Mouse (Mus musculus) midbrain, embryonic 14.5 days (tissue): ENCODE measurements around the gene Otp. TPM values are rescaled to one million over a fixed set of nuclear protein-coding genes. Genes with fewer than 3 reads are reported as not detected.

Experiments used
- ATAC-seq: fragments of 200-750 bp; cut with Nextera tagmentation; 2 replicates; pipeline ENCODE4 v1.8.0; 2017; ENCODE audit warnings: moderate number of reproducible peaks, moderate library complexity; ENCODE audit not compliant: low FRiP score, low TSS enrichment
- DNase-seq: peaks from one replicate; pipeline ENCODE4 v3.0.0-alpha.2; 2015
- H3K27ac ChIP-seq: fragments of 300-500 bp; sonication (generic); replicated peaks from 2 replicates; pipeline ENCODE4 v1.5.1; 2014; ENCODE audit warnings: mild to moderate bottlenecking, low read depth, low read length, moderate library complexity
- H3K27me3 ChIP-seq: fragments of 300-500 bp; sonication (generic); 2 replicates; pipeline ENCODE4 v1.6.1; 2014; ENCODE audit warnings: low read length, control low read depth, mixed read lengths; ENCODE audit not compliant: control insufficient read depth, insufficient read depth
- H3K36me3 ChIP-seq: fragments of 300-500 bp; sonication (generic); 2 replicates; pipeline ENCODE4 v1.6.1; 2014; ENCODE audit warnings: low read length, control low read depth; ENCODE audit not compliant: control insufficient read depth, insufficient read depth
- H3K4me1 ChIP-seq: fragments of 300-500 bp; sonication (generic); 2 replicates; pipeline ENCODE4 v1.6.1; 2014; ENCODE audit warnings: mild to moderate bottlenecking, antibody characterized with exemption, low read length, control low read depth; ENCODE audit not compliant: control insufficient read depth, insufficient read depth
- H3K4me2 ChIP-seq: fragments of 300-500 bp; sonication (generic); 2 replicates; pipeline ENCODE4 v1.6.1; 2014; ENCODE audit warnings: mild to moderate bottlenecking, low read length, moderate library complexity
- H3K4me3 ChIP-seq: fragments of 300-500 bp; sonication (generic); replicated peaks from 2 replicates; pipeline ENCODE4 v1.5.1; 2014; ENCODE audit warnings: low read depth, low read length
- H3K9ac ChIP-seq: fragments of 300-500 bp; sonication (generic); replicated peaks from 2 replicates; pipeline ENCODE4 v1.6.1; 2014; ENCODE audit warnings: mild to moderate bottlenecking, low read length, moderate library complexity
- H3K9me3 ChIP-seq: fragments of 300-500 bp; sonication (generic); 2 replicates; pipeline ENCODE4 v1.6.1; 2016; ENCODE audit warnings: low read length, control low read depth, mixed read lengths; ENCODE audit not compliant: control insufficient read depth
- WGBS: fragments of 180-500 bp; shearing (Covaris S2); extraction: QIAGEN DNeasy Blood & Tissue Kit; methylation state at CpG from one replicate; pipeline ENCODE4 v1.1.7; 2014; 5-methylcytosine and 5-hydroxymethylcytosine counted together
- polyA plus RNA-seq: library from polyadenylated mRNA; unstranded; fragments of >200 nt; fragmentation: Nextera tagmentation; extraction: Ambion mirVana; gene quantifications from 2 replicates; pipeline ENCODE4 v1.2.1, GENCODE M21; 2014

Gene Otp
- polyA plus RNA-seq, 1 experiment from 2014 or later = 5.3 TPM

- DNase-seq = peak; percentile 25
- Histone ChIP-seq H3K4me1 (no peaks in the 10 kb centered on the region), H3K9me3 (no peaks in the 10 kb centered on the region), H3K4me3 (peak overlapping the region; percentile 15; the same call in 1 of the 2 replicates), H3K27ac (peak overlapping the region; percentile 57), H3K9ac (peak overlapping the region; percentile 34; the same call in 1 of the 2 replicates), H3K36me3 (no peaks in the 10 kb centered on the region), H3K27me3 (peaks cover 71% of the 10 kb centered on the region), H3K4me2 (no peak overlapping the region)
- ATAC-seq = no peak
- under 1% methylated on average over 27 of the region's 27 CpGs for WGBS
Measured at GRCm38 (mm10) chr13:94877211-94877590, 1.8 kb downstream of the Otp start.

- WGBS = 9% methylated on average over 10 of the region's 10 CpGs
- DNase-seq (peak; percentile 77), ATAC-seq (no peak)
- no peak overlapping the region for H3K27ac ChIP-seq
- peaks cover 71% of the 10 kb centered on the region for H3K27me3 ChIP-seq
- peaks cover 2% of the 10 kb centered on the region; the same call in 1 of the 2 replicates for H3K4me1 ChIP-seq
- H3K36me3 ChIP-seq = no peaks in the 10 kb centered on the region
- no peaks in the 10 kb centered on the region for H3K9me3 ChIP-seq
- H3K4me2 ChIP-seq = no peak overlapping the region
- no peak overlapping the region for H3K4me3 ChIP-seq
- no peak overlapping the region for H3K9ac ChIP-seq
Measured at GRCm38 (mm10) chr13:94877991-94878745, 2.8 kb downstream of the Otp start.

DNA sequence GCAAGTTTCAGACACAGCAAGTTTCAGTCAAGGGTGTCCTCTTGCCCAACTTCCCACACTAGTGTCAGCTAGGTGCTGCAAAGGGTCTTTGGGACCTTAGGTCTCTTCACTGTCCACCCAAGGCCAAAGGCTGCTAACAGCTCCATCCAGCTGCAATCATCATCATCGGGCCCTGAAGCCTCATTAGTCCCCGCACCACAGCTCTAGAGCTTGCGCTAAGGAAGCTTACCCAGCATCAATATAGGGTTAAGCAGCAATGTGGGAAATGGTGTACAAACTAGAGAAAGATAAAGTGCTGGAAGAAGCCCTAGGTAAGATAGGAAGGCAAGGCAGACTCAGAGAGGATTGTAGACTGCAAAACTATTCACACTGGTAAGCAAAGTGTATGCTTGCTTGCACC lies 5.8 kb downstream of the Otp start:
- Histone ChIP-seq H3K27me3 (peaks cover 87% of the 10 kb centered on the region), H3K4me2 (no peak overlapping the region), H3K9ac (no peak overlapping the region), H3K4me3 (no peak overlapping the region), H3K36me3 (no peaks in the 10 kb centered on the region), H3K27ac (peak overlapping the region; percentile 41), H3K4me1 (peaks cover 10% of the 10 kb centered on the region), H3K9me3 (no peaks in the 10 kb centered on the region)
- under 1% methylated on average over 3 of the region's 3 CpGs for WGBS
- no peak for ATAC-seq
- DNase-seq = peak; percentile 31

GRCm38 (mm10) chr13:94882221-94882620 lies 6.8 kb downstream of the Otp start:
- peak overlapping the region; percentile 57 for H3K4me2 ChIP-seq
- under 1% methylated on average over 10 of the region's 10 CpGs for WGBS

DNA sequence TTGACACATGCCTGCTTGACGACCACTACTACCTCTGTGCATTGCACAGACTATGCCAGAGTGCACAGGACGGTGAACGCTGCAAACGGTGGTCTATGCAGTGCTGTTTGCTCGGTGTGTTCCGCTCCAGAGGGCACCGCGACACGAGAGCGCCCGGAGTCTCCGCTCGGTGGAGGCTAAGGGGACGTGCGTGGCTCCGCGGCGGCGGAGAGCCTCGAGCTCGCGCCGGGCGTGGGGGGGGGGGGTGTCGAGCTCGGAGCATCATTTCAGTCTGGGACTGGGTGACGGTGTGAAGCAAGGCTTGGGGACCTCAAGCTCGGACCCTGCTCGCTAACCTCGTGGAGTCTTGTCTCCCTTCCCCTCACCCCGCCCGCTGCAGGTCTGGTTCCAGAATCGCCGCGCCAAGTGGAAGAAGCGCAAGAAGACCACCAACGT lies 7.3 kb downstream of the Otp start:
- WGBS = 1% methylated on average over 37 of the region's 37 CpGs
- H3K27ac ChIP-seq = peak overlapping the region; percentile 49; the same call in 1 of the 2 replicates
- peak; percentile 32; the same call in 1 of the 2 replicates for ATAC-seq
- H3K27me3 ChIP-seq = peaks cover 84% of the 10 kb centered on the region
- peak overlapping the region; percentile 29 for H3K4me3 ChIP-seq
- H3K36me3 ChIP-seq = no peaks in the 10 kb centered on the region
- H3K9me3 ChIP-seq = no peaks in the 10 kb centered on the region
- H3K4me2 ChIP-seq = peak overlapping the region; percentile 57
- H3K9ac ChIP-seq = peak overlapping the region; percentile 31; the same call in 1 of the 2 replicates
- peaks cover 10% of the 10 kb centered on the region for H3K4me1 ChIP-seq
- peak; percentile 44 for DNase-seq

More at GRCm38 (mm10) chr13:94882221-94882620, 6.8 kb downstream of the Otp start:
- no peak for ATAC-seq
- peaks cover 10% of the 10 kb centered on the region for H3K4me1 ChIP-seq
- H3K9ac ChIP-seq = no peak overlapping the region
- no peaks in the 10 kb centered on the region for H3K36me3 ChIP-seq
- H3K9me3 ChIP-seq = no peaks in the 10 kb centered on the region
- DNase-seq = no peak
- 0 out of 2 replicates have a peak overlapping the region, but pooled peaks have one; percentile 26 for H3K27ac ChIP-seq
- H3K4me3 ChIP-seq = peak overlapping the region; percentile 29; the same call in 1 of the 2 replicates
- peaks cover 85% of the 10 kb centered on the region for H3K27me3 ChIP-seq

- H3K27ac ChIP-seq = peak overlapping the region; percentile 49; the same call in 1 of the 2 replicates
- H3K4me3 ChIP-seq = peak overlapping the region; percentile 29
- ATAC-seq (peak; percentile 68), DNase-seq (peak; percentile 66)
- peak overlapping the region; percentile 31; the same call in 1 of the 2 replicates for H3K9ac ChIP-seq
- WGBS = under 1% methylated on average over 76 of the region's 95 CpGs
- no peaks in the 10 kb centered on the region for H3K36me3 ChIP-seq
- peaks cover 85% of the 10 kb centered on the region for H3K27me3 ChIP-seq
- H3K9me3 ChIP-seq = no peaks in the 10 kb centered on the region
- H3K4me1 ChIP-seq = peaks cover 10% of the 10 kb centered on the region
- peak overlapping the region; percentile 57 for H3K4me2 ChIP-seq
Measured at GRCm38 (mm10) chr13:94883163-94883965, 8.0 kb downstream of the Otp start.

- Histone ChIP-seq H3K4me3 (peak overlapping the region; percentile 29; the same call in 1 of the 2 replicates), H3K4me2 (peak overlapping the region; percentile 57), H3K4me1 (peaks cover 10% of the 10 kb centered on the region), H3K9me3 (no peaks in the 10 kb centered on the region), H3K27me3 (peaks cover 90% of the 10 kb centered on the region), H3K27ac (peak overlapping the region; percentile 49; the same call in 1 of the 2 replicates), H3K9ac (no peak overlapping the region), H3K36me3 (no peaks in the 10 kb centered on the region)
- 0 out of 2 replicates have a peak, but pooled peaks have one; percentile 6 for ATAC-seq
- peak; percentile 55 for DNase-seq
- under 1% methylated on average over 36 of the region's 36 CpGs for WGBS
Measured at GRCm38 (mm10) chr13:94883966-94884960, 8.9 kb downstream of the Otp start.
